Mouse (Mus musculus) urinary bladder, postnatal 0 days (tissue): ENCODE results near the gene Slfn1. TPM values are rescaled to one million over a fixed set of nuclear protein-coding genes. Genes with fewer than 3 reads are reported as not detected.

Experiments
- polyA plus RNA-seq: library from polyadenylated mRNA; unstranded; fragments of >200 nt; fragmentation: Nextera tagmentation; extraction: Ambion mirVana; gene quantifications from 2 replicates; pipeline ENCODE4 v1.2.1, GENCODE M21; 2015

The Slfn1 gene
- polyA plus RNA-seq = 0.43 and 2.6 TPM in 2 replicates

DNA sequence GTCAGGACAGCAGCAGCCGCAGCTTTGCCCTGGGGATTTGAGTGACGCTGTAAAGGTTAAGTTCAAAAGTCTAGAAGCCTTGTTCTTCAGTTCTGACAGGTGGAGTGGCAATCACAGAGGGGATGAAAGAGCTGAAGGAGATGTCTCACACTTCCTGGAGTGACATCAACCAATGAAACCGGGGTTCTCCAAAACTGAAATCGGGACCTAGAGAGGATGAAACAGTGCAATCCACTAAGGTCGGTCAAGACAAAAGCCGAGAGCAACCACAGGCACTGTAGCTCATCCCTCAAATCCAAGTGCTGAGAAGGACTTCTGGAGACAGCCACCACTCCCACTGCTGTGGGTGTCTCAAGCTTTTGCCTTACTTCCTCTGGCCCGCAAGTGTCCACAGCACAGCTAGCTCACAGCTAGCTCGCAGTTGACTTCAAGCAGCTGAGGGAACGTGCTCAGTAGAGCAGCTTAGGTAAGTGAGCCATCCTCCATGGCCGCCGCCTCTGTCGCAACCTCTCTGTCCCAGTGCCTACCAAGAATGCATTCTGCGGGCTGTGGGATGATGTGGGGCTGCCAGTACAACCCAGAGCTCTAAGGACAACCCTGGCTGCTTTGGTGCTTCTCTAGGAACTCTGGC is at the start of gene Slfn1:
TSS of gene Slfn1 (plus strand) at position 253 of the 631 bp plus-strand sequence.

Other genes starting within 250 kb of the Slfn1 start
- 6.7 and 7.2 TPM in 2 replicates for gene Rffl, start 245.6 kb upstream of the Slfn1 start, polyA plus RNA-seq
- gene Rad51d, start 226.2 kb upstream of the Slfn1 start, polyA plus RNA-seq = 9.7 and 11.4 TPM in 2 replicates
- 0.10 TPM in 1 of 2 replicates, not detected in the other for gene Fndc8, start 224.7 kb upstream of the Slfn1 start, polyA plus RNA-seq
- gene Nle1, start 208.4 kb upstream of the Slfn1 start, polyA plus RNA-seq = 16.7 and 18.3 TPM in 2 replicates
- gene Unc45b, start 206.3 kb upstream of the Slfn1 start, polyA plus RNA-seq = 7.5 and 8.1 TPM in 2 replicates
- gene Slfn5, start 165.5 kb upstream of the Slfn1 start, polyA plus RNA-seq = 8.5 and 10.7 TPM in 2 replicates
- gene Slfn9, start 125.0 kb upstream of the Slfn1 start, polyA plus RNA-seq = 7.9 and 11.1 TPM in 2 replicates
- gene Slfn8, start 96.0 kb upstream of the Slfn1 start, polyA plus RNA-seq = 0.76 and 1.2 TPM in 2 replicates
- 10.0 and 17.9 TPM in 2 replicates for gene Slfn2, start 51.7 kb upstream of the Slfn1 start, polyA plus RNA-seq
- gene Slfn4, start 58.3 kb downstream of the Slfn1 start, polyA plus RNA-seq = 1.00 and 3.1 TPM in 2 replicates
- 0.26 and 0.39 TPM in 2 replicates for gene Slfn3, start 74.5 kb downstream of the Slfn1 start, polyA plus RNA-seq
- 0.04 and 0.15 TPM in 2 replicates for gene Slfn14, start 169.9 kb downstream of the Slfn1 start, polyA plus RNA-seq
- 26.7 and 32.1 TPM in 2 replicates for gene Ap2b1, start 182.2 kb downstream of the Slfn1 start, polyA plus RNA-seq
- gene Pex12, start 185.7 kb downstream of the Slfn1 start, polyA plus RNA-seq = 8.3 and 8.9 TPM in 2 replicates